Mouse (Mus musculus) E14TG2a.4 (cell line): ENCODE results near the gene Msn.
A peak's percentile ranks its signal among the peaks of the same experiment; 100 is the strongest.

ENCODE experiments used
- H3K27me3 ChIP-seq: 2 replicates; pipeline ENCODE4 v1.6.1; 2014; ENCODE audit warnings: low read length, control low read depth; ENCODE audit not compliant: insufficient read depth
- H3K36me3 ChIP-seq: 2 replicates; pipeline ENCODE4 v1.6.1; 2014; ENCODE audit warnings: low read length, control low read depth; ENCODE audit not compliant: insufficient read depth
- H3K4me1 ChIP-seq: replicated peaks from 2 replicates; pipeline ENCODE4 v1.6.1; 2014; ENCODE audit warnings: low read depth, low read length, control low read depth
- H3K4me3 ChIP-seq: replicated peaks from 2 replicates; pipeline ENCODE4 v1.5.1; 2014; ENCODE audit warnings: mild to moderate bottlenecking, low read length
- H3K9me3 ChIP-seq: 2 replicates; pipeline ENCODE4 v1.6.1; 2014; ENCODE audit warnings: low read length, control low read depth
- CTCF ChIP-seq: conservative IDR thresholded peaks from 2 replicates; pipeline ENCODE4 v1.5.1; 2014; ENCODE audit warnings: low read length
- NANOG ChIP-seq: IDR thresholded peaks from 2 replicates; pipeline ENCODE4 v1.6.1; 2014; ENCODE audit warnings: borderline replicate concordance, low read length, mixed read lengths
- POU5F1 ChIP-seq: IDR thresholded peaks from 2 replicates; pipeline ENCODE4 v1.6.1; 2014; ENCODE audit warnings: low read length, borderline replicate concordance

Gene Msn

DNA sequence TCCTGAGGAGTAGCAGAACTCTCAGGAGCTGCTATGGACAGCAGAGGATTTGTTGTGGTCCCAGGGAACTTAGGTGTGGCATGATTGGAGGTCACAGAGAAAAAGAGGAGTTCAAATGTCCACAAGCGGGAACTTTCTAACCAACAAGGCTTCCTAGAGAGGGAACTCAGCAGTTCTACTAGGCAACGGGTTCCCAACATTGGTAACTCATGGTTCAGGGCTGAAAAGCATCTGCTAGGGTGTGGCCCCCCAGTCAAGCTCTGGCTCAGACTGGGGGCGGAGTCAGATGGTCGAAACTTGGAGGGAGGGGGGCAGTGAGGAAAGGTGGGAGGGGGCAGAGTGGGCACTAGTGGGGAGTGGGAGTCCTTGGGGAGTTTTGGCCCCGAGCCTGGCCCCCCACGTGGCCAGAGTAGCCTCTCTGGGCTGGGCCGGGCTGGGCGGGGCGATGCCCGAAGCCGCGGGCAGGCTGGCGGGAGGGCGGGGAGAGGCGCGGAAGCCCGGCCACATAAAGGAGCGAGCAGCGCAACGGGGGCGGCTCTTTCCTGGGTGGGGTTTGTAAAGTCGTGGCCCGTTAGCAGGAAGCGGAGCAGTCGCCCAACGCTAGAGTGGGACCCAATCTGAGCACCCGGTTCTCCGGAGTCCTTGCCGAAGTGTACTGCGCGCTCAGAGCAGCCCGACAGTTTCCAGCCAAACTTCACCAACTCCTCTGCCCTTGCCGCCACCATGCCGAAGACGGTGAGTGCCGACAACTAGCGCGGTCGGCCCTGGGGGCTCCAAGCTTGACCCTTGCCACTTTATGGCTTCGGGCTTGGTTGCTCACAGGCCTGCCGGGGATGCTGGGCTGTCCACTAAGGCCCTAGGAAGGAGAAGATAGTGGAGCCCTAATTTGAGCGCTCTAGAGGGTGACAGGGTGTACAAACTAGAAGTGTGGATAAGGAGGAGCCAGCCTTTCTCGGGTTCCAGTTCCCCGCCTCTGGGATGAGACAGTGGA is at the start of gene Msn:
Gene Msn (plus strand): TSS at position 534 of the 991 bp plus-strand sequence.
- no peaks in the 10 kb centered on the region for H3K36me3 ChIP-seq

DNA sequence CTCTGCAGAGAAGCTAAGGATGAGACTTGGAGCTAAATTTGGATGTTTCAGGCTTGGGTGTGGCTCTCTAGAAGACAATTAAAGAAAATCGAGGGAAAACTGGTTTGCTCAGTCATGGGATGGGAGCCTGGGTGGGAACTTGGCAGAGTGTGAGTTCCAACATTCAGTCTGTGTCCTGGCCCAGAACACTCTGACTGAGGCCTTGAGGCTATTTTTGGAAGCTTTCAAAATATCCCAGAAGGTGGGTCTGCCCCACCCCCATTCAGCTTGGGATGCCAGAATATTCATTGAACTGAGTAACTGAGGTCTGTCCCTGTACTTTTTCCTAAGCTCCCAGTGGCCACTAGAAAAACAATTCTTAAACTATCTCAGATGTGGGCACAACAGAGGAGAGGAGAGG is 43.0 kb upstream of the Msn start:
- TF ChIP-seq POU5F1 (no peak), CTCF (no peak), NANOG (no peak)
- H3K36me3 ChIP-seq = no peaks in the 10 kb centered on the region
- no peaks in the 10 kb centered on the region for H3K27me3 ChIP-seq
- H3K4me3 ChIP-seq = no peak overlapping the region
- H3K4me1 ChIP-seq = peaks cover 10% of the 10 kb centered on the region
- H3K9me3 ChIP-seq = no peaks in the 10 kb centered on the region

More for the DNA sequence above, at the start of gene Msn:
- H3K4me1 ChIP-seq = peaks cover 37% of the 10 kb centered on the region
- H3K27me3 ChIP-seq = no peaks in the 10 kb centered on the region
- peak within 1 kb of the TSS; percentile 80 for H3K4me3 ChIP-seq
- no peak for TF ChIP-seq CTCF
- TF ChIP-seq POU5F1 = no peak
- no peak for TF ChIP-seq NANOG
- H3K9me3 ChIP-seq = no peaks in the 10 kb centered on the region

DNA sequence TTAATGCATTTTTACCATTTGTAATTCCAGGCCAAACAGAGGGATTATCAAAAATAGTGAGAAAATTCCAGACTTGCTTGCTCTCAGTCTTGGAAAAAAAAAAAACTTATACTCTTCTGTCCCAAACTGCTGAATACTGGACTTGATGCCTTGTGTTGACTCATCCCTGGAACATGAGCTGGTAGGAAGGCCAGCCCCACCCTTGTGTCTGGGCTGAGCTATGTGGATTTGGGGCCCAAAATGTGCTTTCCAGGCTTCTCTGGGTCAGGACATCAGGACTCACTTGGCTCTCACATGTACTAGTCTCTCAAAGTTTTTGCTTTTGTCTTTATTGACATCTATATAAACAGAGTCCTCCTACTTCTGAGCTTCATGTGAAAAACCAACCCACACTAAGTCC is 18.1 kb upstream of the Msn start:
- no peak overlapping the region for H3K4me3 ChIP-seq
- no peak for TF ChIP-seq NANOG
- TF ChIP-seq POU5F1 = no peak
- TF ChIP-seq CTCF = no peak
- no peaks in the 10 kb centered on the region for H3K27me3 ChIP-seq
- no peaks in the 10 kb centered on the region for H3K4me1 ChIP-seq
- no peaks in the 10 kb centered on the region for H3K9me3 ChIP-seq
- no peaks in the 10 kb centered on the region for H3K36me3 ChIP-seq

DNA sequence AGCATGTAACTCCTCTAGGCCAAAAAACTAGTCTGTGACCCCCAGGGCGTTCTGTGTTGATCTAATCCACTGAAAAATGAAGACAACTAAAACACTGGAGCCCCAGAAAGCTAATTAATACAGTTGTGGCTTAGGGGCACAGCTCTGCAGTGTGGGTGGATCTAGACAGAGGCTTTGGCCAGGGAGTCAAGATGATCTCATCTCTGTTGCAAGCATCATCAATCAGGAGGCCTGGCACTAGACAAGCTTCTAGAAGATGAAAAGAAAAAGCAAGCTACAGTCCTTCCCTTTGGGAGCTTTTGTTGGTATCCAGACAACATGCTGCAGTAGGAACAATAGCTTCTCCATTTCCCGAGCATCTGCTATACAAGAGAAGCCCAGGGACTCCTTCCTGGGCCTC is 9.6 kb upstream of the Msn start:
- no peak for TF ChIP-seq NANOG
- TF ChIP-seq POU5F1 = no peak
- TF ChIP-seq CTCF = no peak
- no peaks in the 10 kb centered on the region for H3K27me3 ChIP-seq
- no peaks in the 10 kb centered on the region for H3K9me3 ChIP-seq
- H3K36me3 ChIP-seq = no peaks in the 10 kb centered on the region
- no peaks in the 10 kb centered on the region for H3K4me1 ChIP-seq
- no peak overlapping the region for H3K4me3 ChIP-seq

DNA sequence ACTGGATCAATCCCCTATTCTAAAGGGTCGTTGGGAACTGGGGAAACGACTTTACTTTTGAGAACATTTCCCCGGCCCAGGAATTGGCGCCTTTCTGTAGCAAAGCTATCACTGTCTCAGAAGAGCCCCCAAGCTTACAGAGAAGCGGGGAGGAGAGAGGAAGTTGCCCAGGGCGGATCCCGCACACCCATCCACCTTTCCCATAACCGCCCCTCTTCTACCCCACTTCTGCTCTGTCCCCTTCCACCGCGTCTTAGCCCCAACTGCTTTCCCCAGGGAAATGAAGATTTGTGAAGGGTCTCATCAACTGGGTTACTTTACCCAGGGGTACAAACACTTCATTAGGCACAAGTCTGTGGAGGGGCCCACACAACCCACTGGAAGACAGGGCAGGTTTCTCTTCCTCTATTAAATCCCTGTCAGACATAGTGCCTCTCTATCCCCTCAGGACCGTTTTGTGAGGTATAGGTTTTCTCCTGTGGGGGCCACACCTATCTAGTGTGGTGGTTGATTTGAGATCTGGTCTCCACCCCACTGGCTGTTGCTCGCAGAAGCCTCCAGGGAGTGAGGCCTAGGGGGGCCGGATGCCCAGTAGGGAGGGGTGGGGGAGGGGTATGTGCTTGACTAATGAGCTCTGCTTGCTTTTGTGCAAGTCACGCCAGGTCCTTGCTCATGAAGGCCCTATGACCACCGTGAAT is 820 bp downstream of the Msn start:
- H3K4me1 ChIP-seq = peaks cover 37% of the 10 kb centered on the region
- no peaks in the 10 kb centered on the region for H3K9me3 ChIP-seq
- H3K36me3 ChIP-seq = no peaks in the 10 kb centered on the region
- no peaks in the 10 kb centered on the region for H3K27me3 ChIP-seq
- TF ChIP-seq CTCF (no peak), POU5F1 (no peak), NANOG (no peak)
- peak overlapping the region; percentile 80 for H3K4me3 ChIP-seq

DNA sequence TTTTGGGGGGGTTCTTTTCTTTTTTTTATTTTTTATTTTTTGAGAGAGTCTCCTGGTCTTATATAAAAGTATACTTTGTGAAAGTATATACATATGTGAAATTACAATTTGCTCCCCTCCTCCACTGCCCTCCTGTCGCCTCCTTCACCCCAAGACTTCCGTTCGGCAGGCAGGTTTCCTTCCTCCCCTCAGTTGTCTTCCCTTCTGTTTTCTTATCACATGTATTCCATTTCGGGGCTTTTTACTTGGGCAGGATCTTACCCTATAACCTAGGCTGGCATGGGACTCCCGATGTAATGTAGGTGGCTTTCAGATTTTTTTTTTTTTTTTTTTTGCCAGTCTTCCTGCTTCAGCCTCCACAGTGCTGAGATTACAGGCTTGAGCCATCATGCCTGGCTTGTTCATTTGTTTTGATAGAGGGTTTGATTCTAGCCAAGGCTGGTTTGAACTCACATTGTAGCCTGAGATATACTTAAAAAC is 1.7 kb downstream of the Msn start:
- peaks cover 37% of the 10 kb centered on the region for H3K4me1 ChIP-seq
- no peaks in the 10 kb centered on the region for H3K36me3 ChIP-seq
- no peaks in the 10 kb centered on the region for H3K9me3 ChIP-seq
- H3K27me3 ChIP-seq = no peaks in the 10 kb centered on the region
- H3K4me3 ChIP-seq = peak overlapping the region; percentile 80
- TF ChIP-seq CTCF (no peak), NANOG (no peak), POU5F1 (no peak)

DNA sequence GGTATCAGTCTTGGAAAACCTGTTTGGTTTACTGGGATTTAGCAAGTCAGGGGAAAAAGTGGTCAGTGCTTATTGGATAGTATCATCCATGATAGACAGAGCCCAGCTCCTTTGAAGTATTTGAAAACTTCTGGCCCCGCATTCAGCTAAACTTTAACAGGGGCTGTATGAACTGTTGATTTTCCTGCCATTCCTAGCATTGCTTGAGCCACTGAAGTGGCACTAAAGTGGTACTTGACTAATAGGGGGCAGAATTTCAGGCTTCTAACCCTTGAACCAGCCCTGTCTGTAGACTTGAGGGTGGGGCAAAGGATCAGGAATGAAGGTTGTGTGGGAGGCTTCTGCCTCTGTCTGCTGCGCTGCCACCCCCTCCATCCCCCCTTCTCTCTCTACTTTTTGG is 3.2 kb downstream of the Msn start:
- no peaks in the 10 kb centered on the region for H3K36me3 ChIP-seq
- no peak for TF ChIP-seq CTCF
- TF ChIP-seq NANOG = no peak
- TF ChIP-seq POU5F1 = no peak
- no peaks in the 10 kb centered on the region for H3K27me3 ChIP-seq
- H3K9me3 ChIP-seq = no peaks in the 10 kb centered on the region
- H3K4me3 ChIP-seq = no peak overlapping the region
- H3K4me1 ChIP-seq = peaks cover 37% of the 10 kb centered on the region
